Mouse (Mus musculus): Measurements from ENCODE around the gene 4933402J07Rik.

4933402J07Rik gene

DNA sequence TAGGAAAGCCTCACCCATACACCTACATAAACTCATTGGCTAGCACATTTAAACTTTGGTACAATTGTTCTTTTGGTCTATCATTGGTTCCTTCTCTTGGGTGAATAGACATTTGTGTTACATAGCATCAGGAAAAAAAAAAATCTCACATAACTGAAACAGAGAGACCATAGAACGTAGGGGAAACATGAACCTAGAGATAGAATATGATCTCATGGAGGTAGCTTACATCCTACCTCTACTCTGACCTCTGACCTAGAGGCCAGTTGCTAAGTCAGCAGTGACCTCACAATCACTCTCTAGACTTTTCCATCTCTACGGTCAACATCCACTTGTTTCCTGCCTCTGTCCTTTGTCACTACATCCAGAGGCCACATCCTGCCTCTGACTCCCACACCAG is at the start of gene 4933402J07Rik:
Gene 4933402J07Rik, plus strand, starts transcription at position 301 of the 400 bp plus-strand sequence.
- in situ Hi-C loops (cut with MboI, MseI) = no loop called here

DNA sequence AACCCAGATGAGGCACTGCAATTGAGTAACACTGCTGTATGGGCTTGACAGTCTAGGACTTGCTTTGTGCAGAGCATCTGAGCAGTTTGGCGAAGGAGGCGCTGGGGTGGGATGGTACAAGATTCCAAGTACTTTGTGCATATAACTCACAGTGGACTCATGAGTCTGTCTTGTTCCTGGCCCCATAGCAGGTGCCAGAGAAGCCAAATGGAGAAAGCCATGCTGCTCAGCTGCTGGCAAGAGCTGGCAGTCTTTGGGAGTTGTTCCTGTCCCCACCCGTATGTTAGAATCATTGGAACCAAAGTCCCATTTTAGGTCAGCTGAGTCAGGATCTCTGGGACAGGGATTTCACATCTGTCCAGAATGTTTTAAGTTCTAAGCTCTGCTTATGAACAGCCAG is 46.5 kb upstream of the 4933402J07Rik start:
- in situ Hi-C loops (cut with MboI, MseI) = no loop called here

DNA sequence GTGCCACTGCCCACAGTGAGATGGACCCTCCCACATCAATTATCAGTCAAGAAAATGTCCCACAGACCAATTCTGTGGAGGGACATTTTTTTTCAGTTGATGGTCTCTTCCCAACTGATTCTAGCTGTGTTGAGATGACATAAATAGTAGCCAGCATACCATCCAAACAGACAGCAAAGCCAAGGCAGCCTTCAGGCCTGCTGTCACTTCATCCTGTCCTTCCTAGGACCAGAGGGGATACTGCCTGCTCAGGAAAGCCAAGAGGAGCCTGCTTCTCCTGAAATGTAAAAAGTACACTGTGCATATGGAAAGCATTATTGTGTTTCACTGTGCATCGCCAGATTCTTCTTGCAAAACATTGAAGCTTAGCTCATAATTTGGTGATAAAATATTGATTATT is 38.6 kb upstream of the 4933402J07Rik start:
- in situ Hi-C loops (cut with MboI, MseI) = no loop called here

DNA sequence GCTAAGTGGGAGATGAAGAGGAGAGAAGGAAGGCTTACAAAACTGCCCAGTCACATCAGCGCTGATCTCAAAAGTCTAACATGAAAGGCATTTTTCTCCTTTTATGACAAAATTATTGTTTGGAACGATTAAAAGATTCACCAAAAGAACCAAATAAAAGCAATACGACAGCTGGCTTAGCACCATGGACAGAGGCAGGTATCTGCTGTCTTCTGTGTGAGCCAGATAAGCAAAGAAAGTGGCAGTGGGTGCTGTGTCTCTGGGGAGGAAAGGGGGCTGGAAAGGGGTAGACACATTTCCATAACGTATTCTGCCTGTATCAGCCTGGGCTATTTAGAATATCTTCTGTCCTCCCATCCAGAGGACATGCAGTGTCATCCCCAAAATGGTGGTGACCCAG is 32.5 kb upstream of the 4933402J07Rik start:
- in situ Hi-C loops (cut with MboI, MseI) = loop anchor here in 1 of 2 experiments (10.0 kb wide), 1 partner anchor 596 kb away; no protein-coding TSS in a partner anchor

DNA sequence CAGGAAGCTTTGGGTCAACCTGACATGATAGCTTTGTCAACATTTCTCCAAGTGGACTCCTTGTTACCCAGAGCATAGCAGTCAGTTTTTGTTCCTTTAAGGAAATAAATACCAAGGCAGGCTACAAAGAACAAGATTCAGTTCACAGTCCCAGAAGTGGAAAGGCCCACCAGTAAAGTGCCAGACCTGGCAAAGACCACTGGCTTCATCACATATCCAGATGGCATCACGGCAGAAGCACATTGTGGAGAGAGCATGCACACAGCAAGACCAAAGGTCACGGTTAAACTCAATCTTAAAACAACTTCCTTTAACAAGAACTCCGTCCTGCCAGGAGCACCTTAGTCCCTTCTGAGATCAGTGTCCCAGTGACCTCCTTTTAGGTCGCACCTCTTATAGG is 30.2 kb upstream of the 4933402J07Rik start:
- in situ Hi-C loops (cut with MboI, MseI) = loop anchor here in 1 of 2 experiments (10.0 kb wide), 1 partner anchor 599 kb away; no protein-coding TSS in a partner anchor

DNA sequence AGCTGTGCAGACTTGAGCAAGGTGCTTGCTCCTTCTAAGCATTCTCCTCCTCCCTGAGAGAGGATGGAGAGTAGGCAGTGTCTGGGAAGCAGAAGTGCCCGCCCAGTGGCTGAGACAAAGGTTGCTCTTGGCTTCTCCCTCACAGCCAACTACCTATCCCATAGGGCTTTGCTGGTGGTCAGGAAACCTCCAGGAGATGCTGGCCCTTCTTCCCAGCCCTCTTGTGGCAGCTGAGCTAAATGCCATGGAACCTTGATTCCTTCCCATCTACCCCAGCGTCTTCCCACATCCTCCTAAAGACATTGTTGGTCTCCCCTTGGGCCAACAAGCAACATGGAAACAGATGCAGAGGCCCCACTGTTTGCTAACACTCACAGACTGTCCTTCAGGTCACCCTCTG is 28.8 kb upstream of the 4933402J07Rik start:
- in situ Hi-C loops (cut with MboI, MseI) = loop anchor here (5.0 to 10.0 kb wide), 3 partner anchors 318 to 603 kb away; no protein-coding TSS in a partner anchor

DNA sequence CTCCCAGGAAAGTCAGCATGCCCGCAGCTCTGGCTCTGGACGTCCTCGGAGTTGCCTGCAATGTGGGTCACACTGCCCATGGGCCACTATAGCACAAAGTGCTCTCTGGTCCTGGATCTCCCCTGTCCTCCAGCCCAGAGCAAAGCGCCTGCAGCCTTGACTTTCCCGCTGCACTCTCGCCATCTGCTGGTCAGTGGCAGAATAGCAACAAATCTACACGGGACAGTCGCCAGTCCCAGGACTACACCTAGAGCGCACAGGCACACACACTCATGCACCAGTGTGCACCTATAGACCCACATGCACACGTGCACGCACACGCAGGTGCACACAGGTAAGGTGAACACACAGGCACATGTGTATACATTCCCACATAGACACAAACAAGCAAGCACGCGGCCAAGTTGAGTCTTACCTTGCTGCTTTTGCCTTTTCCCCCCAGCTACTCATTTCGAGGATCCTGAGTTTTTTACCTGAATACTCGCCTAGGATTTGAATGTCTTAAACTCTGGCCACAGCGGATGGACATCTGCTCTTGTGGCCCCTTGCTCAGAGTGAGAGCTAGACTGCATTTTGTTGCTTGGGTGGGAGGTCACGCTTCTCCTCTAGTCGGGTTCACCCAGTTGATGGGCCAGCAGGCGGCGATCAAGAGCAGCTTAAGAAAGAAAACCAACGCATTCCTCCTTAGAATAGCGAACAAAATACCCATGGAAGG is 26.9 kb upstream of the 4933402J07Rik start:
- in situ Hi-C loops (cut with MboI, MseI) = loop anchor here (5.0 to 10.0 kb wide), 3 partner anchors 319 to 604 kb away; no protein-coding TSS in a partner anchor

DNA sequence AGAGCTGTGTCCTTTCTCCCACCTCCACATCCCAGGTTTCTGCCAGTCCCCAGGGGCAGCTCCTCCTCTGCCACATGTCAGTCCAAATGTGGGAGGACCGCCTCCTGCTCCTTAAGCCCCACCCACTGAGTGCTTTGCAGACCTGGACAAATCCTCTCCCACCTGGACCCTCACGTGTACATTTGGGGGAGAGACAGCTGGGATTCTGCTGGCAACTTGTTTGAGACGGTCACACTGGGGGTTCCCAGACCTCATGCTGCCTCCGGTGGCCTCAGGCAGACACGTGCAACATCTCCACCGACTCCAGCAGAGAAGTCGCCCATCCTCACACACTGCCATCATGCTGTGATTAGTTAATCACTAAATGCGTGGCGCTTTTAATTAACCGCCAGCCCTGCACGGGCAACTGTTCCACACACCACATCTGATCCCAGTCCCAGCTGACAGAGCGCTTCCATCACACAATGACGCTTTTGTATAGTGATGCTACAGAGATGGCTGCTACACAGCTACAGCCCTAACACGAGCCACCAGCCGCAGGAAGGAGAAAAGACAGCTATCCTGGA is 23.7 kb upstream of the 4933402J07Rik start:
- in situ Hi-C loops (cut with MboI, MseI) = loop anchor here (5.0 to 10.0 kb wide), 3 partner anchors 323 to 608 kb away; no protein-coding TSS in a partner anchor

DNA sequence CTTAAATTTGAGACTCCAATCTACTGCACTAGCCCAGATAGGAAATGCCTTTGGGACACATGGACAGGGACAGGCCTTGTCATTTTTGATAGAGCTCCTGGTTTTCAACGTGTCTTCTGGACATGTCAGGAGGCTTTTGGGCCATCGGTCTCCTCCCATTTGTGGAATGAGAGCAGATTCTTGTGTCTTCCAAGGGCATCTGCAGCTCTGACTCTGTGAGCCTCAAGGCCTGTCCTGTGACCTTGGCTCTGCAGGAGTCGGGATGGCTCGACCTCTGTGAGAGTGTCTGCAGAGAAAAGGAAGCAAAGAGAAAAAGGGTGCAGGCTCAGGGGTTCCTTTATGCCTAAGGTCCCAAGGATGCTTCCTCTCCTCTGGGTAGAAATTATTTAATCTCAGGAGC is 13.8 kb upstream of the 4933402J07Rik start:
- in situ Hi-C loops (cut with MboI, MseI) = no loop called here

DNA sequence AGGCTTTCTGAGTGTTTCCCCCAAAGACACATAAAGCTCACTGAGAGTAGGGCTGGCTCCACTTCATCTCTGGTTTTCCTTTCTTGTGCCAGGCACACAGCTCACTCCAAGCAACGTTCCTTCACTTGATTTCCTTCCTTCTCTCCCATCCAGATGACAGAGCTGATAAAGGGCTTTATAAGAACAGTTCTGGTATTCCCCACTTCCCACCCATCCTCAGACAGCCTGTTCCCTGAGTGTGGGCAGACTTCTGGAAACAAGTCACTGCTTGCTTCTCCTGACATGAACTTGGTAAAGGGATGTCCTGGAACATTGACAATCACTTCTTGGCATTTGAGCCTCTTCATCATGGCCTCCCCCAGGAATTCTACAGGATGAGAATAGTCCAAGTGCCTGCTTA is 10.9 kb upstream of the 4933402J07Rik start:
- in situ Hi-C loops (cut with MboI, MseI) = no loop called here

DNA sequence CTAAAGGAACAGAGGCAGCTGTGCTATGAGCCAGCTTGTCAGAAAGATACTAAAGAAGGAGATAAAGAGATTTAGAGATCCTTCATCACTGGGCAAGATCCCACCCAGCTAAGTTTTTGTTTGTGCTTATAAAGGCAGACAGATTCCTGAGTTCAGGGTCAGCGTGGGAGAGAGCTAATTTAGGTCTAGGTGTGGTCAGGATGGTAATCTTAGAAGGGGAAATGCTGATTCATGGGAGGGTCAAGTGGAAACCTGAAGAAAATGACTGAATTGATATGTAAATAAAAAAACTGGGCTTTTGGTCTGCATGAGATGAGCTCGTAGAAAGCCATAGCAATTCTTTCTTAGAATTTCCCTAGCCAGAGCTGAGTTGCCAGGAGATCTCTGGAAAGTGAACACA is 2.9 kb upstream of the 4933402J07Rik start:
- in situ Hi-C loops (cut with MboI, MseI) = no loop called here

DNA sequence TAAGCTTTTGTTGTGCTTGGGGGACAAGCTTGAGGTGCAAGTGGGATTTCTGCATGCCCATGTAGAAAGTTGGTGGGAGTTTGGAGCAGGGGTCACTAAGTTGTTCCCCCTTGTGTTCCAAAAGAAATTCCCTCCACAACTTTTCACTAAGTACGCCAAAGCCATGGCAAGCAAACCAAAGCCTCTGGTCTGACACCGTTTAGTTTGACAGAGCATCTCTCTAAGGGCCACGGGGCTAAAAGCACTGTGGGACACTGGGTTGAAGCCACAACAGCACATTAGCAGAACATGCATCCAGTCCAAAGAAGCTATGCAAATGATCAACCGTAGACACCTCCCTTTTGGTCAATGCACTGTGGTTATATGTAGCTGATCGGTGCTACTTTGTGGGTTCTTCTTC is 5.5 kb downstream of the 4933402J07Rik start:
- in situ Hi-C loops (cut with MboI, MseI) = loop anchor here in 1 of 2 experiments (5.0 kb wide), 1 partner anchor 998 kb away; no protein-coding TSS in a partner anchor

DNA sequence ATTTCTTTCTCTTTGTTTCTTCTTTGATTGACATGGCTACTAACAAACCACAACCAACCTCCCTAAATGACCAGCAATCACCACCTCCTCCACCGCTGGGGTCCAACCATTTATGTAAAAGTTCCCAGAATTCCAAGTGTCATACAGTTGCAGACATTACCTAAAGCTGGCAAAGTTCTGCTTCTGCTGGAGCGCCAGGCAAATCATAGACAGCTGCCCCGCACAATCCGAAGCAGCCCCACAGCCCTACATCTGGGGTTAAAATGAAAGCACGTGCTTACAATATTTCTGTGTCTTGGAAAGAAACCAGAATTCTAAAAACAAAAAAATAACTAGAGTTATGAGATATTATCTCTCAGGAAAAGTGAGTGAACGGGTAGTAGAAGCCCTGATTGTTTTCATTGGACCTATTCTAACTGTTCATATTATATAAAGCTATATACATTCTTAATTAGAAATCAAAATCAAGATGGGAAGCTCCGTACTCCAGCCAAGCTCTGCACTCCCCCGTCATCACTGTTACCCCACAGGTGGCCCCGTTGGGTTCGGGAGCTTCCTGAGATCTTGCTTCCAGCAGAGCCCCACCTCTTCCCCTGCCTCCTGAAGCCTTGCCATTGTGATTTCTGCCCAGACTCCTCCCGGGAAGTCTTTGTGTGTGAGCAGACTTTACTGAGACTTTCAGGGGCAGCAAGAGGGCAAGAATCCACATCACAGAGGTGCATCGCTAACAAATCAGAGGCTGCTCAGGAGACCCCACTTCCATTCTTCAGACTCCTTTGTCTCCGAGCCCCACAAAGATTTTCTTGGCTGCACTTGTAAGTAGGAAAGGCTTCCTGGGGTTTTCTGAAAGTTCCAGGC is 6.3 kb downstream of the 4933402J07Rik start:
- in situ Hi-C loops (cut with MboI, MseI) = loop anchor here in 1 of 2 experiments (5.0 to 10.0 kb wide), 2 partner anchors 997 to 1105 kb away; no protein-coding TSS in a partner anchor

DNA sequence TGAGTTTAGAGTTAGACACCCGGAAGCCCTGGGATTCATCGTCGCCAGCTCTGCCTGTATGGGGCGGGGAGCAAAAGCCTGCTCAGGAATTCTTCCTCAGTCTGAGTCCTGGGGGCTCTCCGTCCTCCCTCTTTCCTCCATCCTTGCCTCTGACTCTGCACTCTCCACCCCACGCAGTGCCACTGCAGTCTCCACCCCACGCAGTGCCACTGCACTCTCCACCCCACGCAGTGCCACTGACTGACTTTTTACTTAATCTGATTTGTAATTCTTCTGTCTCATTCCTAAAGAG is 6.9 kb downstream of the 4933402J07Rik start:
- in situ Hi-C loops (cut with MboI, MseI) = loop anchor here in 1 of 2 experiments (10.0 kb wide), 1 partner anchor 1106 kb away; no protein-coding TSS in a partner anchor

DNA sequence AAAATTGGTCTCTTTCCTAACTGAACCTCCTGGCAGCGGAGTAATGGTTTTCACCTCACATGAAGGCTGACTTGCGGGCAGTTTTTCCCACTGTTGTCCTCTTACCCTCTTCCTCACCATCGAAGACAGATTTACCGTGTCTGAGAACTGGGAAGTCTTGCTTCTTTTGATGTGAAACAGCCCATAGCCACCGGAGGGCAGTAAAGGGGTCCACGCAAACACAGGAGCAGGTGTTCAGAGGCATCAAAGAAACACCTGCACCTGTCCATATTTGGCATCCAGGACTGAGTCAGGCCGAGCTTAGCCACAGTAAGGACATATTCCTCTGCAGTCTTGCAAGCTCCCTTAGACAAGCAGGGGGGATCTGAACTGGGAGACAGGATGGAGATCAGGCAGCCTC is 7.2 kb downstream of the 4933402J07Rik start:
- in situ Hi-C loops (cut with MboI, MseI) = loop anchor here in 1 of 2 experiments (10.0 kb wide), 1 partner anchor 1106 kb away; no protein-coding TSS in a partner anchor

DNA sequence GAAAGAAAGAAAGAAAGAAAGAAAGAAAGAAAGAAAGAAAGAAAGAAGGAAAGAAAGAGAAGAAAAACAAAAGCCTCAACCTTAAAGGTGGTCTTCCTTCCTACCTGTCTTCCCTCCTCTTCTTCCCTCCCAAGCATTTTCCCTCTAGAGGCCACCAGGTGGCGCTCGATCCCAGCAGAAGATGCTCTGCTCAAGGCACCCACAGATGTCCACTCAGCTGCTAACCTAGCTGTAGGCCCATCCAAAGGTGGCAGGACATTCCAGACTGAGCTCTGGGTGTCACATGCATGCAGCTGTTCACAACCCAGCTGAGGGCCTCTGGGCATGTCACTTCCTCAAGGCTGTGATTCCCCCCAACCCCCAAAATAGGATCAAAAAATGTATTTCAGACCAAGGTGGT is 30.6 kb downstream of the 4933402J07Rik start:
- in situ Hi-C loops (cut with MboI, MseI) = no loop called here

DNA sequence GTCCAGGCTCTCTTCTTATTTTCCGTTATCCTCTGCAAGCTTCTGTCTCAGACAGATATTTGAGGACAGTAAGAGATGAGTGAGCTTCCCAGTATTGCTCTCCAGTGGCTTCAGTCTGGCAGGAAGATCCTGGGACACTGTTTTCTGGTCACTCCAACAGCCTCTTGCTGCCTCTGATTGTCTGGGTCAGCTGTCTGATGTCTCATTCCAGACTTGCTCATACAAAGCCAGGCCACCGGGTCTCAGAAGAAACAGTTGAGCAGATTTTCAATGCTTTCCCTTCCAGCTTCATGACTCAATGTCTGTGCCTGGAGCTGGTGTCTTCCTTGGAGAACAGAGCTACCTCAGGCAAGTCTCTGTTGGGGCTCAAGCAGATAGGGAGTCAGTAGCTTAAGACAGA is 39.1 kb downstream of the 4933402J07Rik start:
- in situ Hi-C loops (cut with MboI, MseI) = no loop called here

DNA sequence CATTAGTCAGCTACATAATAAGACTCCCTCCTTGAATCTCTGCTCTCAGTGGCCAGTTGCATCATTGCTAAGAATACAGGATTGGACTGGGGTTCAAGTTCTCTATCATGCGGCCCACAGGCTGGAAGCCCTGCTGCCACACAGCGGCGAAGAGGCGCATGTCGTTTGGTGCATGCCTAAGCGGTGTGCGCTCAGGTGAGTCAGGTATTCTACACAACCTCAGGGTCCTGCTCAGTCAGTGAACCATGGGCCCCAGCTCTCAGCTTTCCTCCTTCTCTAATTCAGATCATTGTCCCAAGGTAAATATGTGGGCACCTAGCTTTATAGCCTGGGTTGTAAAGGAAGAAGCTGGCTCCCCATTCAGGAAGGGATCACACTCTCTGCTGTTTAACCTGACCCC is 45.5 kb downstream of the 4933402J07Rik start:
- in situ Hi-C loops (cut with MboI, MseI) = no loop called here

DNA sequence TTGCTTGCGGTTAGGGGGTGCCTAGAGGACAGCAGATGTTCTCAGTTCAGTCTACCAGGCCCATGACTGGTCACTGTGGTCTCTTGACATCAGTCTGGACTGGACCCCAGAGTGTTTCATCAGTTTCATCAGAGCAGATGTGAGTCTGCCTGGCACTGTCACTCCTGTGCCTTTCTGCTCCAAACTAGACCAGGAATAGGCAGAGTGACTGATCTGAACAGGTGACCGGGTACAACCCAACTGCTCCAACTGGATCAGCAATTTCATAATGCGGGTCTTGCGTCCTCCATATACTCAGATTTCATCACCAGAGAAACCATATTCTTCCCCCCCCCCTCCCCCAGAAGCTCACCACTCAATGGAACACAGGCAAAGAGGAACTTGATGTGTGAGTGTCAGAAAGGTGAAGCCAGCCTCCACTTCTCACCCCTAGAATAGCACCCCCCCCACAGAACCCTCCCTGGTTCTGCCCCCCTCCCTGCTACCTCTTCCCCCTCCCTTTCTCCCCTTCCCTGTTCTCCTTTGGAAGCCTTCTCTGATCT is 46.1 kb downstream of the 4933402J07Rik start:
- in situ Hi-C loops (cut with MboI, MseI) = no loop called here

DNA sequence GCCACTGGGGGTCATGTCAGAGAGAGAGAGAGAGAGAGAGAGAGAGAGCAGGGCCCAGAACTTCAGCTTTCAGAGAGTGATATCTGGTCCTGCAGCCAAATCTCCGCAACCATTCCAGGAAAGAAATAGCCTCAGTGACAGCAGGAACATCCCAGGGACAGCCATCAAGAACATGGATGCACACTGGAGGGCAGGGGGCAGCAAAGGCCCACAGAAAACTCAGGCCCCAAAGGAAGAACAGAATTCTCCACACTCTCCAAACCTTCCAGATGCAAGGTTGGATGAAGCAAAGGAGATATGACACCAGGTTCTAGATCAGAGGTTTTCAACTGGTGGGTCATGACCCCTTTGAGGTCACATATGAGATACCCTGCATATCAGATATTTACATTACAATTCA is 50.0 kb downstream of the 4933402J07Rik start:
- in situ Hi-C loops (cut with MboI, MseI) = no loop called here

DNA sequence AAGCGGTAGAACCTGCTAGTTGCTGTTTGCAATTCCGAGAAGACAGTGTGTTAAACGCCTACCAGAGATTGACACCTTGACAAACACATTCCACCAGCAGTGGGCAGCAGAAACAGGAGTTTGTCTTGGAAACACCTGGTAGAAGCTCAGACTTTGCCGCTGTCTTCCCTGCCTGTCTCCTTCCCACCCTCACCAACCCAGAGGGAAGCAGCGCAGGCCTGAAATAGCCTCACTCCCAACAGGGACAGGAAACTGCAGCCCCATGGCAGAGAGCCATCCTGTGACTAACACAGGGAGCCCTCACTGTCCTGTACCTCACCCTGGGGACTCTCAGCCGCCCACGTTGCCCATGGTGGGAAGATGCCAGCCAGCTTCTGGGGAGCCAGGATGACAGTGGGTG is 55.5 kb downstream of the 4933402J07Rik start:
- in situ Hi-C loops (cut with MboI, MseI) = no loop called here

DNA sequence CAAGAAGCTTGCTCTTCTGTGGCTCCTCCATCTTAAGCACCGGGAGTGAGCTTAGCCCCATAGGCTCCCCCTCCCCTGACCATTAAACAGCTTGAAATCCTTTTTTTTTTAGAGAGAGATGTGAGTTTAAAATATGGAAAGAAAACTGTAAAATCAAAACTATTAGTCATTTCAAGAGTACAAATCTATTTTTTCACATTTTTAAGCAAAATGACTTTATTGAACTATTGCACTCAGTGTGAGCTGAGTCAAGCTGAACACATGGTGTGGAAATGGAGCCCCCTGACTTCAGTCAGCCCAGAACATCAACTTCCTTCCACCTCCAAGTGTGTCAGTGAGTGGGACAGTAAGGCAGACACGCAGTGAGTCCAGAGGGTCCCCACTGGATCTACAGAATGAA is 55.9 kb downstream of the 4933402J07Rik start:
- in situ Hi-C loops (cut with MboI, MseI) = no loop called here
